Mouse (Mus musculus) frontal cortex, adult 2 months (tissue): ENCODE data around the gene Trp53bp1. TPM values are rescaled to one million over a fixed set of nuclear protein-coding genes. Genes with fewer than 3 reads are reported as not detected.

Source experiments
- DNase-seq, 2 experiments: peaks; one replicate each; pipeline ENCODE4 v3.0.0; 2022; ENCODE audit warnings: low spot score in 1 of 2; ENCODE audit errors: extremely low spot score in 1 of 2
- polyA plus RNA-seq: library from polyadenylated mRNA; depleted of rRNA; stranded (reverse); fragments of >200 nt; gene quantifications from 2 replicates; pipeline ENCODE4 v1.2.3, GENCODE M21; 2012; rRNA removed

The Trp53bp1 gene
- polyA plus RNA-seq, 1 experiment: 90.7 TPM

DNA sequence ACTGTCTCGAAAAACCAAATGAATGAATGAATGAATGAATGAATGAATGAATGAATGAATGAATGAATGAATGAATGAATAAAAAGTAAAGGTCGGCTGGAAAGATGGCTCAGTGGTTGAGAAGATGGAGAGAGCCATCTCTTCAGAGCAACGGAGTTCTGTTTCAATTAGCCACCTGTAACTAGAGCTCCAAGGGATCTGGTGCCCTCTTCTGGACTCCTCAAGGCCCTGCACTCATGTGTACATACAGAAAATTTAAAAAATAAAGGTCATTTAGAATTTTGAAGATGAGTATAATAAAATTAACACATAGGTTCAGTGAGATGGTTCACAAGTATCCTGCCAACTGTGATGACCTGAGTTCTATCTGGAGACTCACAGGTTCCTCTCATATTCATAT lies 118.1 kb downstream of the Trp53bp1 start:
- no peak for DNase-seq

DNA sequence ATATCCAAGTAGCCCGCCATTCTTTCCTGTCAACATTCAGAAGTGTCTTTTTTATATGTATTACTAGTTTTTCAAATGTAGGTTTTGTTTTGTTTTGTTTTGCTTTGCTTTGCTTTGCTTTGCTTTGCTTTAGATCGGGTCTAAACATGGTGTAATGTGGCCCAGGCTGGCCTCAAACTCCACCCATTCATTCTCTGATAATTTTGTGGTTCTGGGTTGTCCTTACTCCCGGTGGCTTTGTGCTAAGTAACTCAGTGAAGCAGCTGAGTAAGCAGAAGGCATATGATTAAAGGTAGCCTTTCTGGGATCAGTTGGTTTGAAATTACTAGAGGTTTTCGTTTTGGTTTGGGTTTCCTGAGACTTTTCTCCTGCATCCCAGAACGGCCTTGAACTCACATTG lies 121.5 kb downstream of the Trp53bp1 start:
- no peak for DNase-seq

Other genes with a start within 250 kb of the Trp53bp1 start
- not detected in 2 replicates for gene Epb42, start 234.3 kb downstream of the Trp53bp1 start, polyA plus RNA-seq
- gene Tgm5, start 185.6 kb downstream of the Trp53bp1 start, polyA plus RNA-seq: 0.04 TPM in 2 replicates
- 0.69 and 0.78 TPM in 2 replicates for gene Tgm7, start 161.6 kb downstream of the Trp53bp1 start, polyA plus RNA-seq
- gene Adal, start 131.0 kb downstream of the Trp53bp1 start, polyA plus RNA-seq: 21.2 and 22.5 TPM in 2 replicates
- 5.1 and 6.1 TPM in 2 replicates for gene Lcmt2, start 130.8 kb downstream of the Trp53bp1 start, polyA plus RNA-seq
- 32.1 and 34.7 TPM in 2 replicates for gene Tubgcp4, start 100.8 kb downstream of the Trp53bp1 start, polyA plus RNA-seq
- gene Zscan29, start 100.3 kb downstream of the Trp53bp1 start, polyA plus RNA-seq: 3.8 and 4.0 TPM in 2 replicates
- 212 and 218 TPM in 2 replicates for gene Map1a, start 18.2 kb upstream of the Trp53bp1 start, polyA plus RNA-seq
- 96.5 and 104 TPM in 2 replicates for gene Ppip5k1, start 84.0 kb upstream of the Trp53bp1 start, polyA plus RNA-seq
- 224 and 248 TPM in 2 replicates for gene Ckmt1, start 86.3 kb upstream of the Trp53bp1 start, polyA plus RNA-seq
- 0.78 and 0.88 TPM in 2 replicates for gene Strc, start 115.8 kb upstream of the Trp53bp1 start, polyA plus RNA-seq
- 102 TPM in 2 replicates for gene Pdia3, start 142.4 kb upstream of the Trp53bp1 start, polyA plus RNA-seq
- 8.4 and 8.6 TPM in 2 replicates for gene Catsper2, start 142.4 kb upstream of the Trp53bp1 start, polyA plus RNA-seq
- gene Ell3, start 172.9 kb upstream of the Trp53bp1 start, polyA plus RNA-seq: 0.60 and 1.3 TPM in 2 replicates
- gene Serf2, start 177.8 kb upstream of the Trp53bp1 start, polyA plus RNA-seq: 357 and 519 TPM in 2 replicates
- gene Hypk, start 181.9 kb upstream of the Trp53bp1 start, polyA plus RNA-seq: 35.6 and 35.9 TPM in 2 replicates
- gene Serinc4, start 185.4 kb upstream of the Trp53bp1 start, polyA plus RNA-seq: 0.55 and 1.4 TPM in 2 replicates
- 36.0 and 38.5 TPM in 2 replicates for gene Mfap1b, start 202.7 kb upstream of the Trp53bp1 start, polyA plus RNA-seq
- 19.4 and 19.9 TPM in 2 replicates for gene Mfap1a, start 235.3 kb upstream of the Trp53bp1 start, polyA plus RNA-seq
- 3.5 and 4.2 TPM in 2 replicates for gene Wdr76, start 235.3 kb upstream of the Trp53bp1 start, polyA plus RNA-seq